Mouse (Mus musculus): ENCODE data around the gene Wdr95. TPM values are rescaled to one million over a fixed set of nuclear protein-coding genes. Genes with fewer than 3 reads are reported as not detected.
A peak's percentile ranks its signal among the peaks of the same experiment; 100 is the strongest.

Gene Wdr95
- polyA plus RNA-seq, 1 experiment from 2014 or later: 0.05 TPM

GRCm38 (mm10) chr5:149612165-149612518 lies 83.7 kb downstream of the Wdr95 start:
- ATAC-seq (replicated peaks; ENCODE audit: low FRiP score, low read depth): no peak
- H3K4me3 ChIP-seq (replicated peaks; ENCODE audit: low read depth, low read length): no peak overlapping the region
- H3K9ac ChIP-seq (ENCODE audit: low read depth, low read length): no peak overlapping the region
- DNase-seq (ENCODE audit: low spot score): no peak
- H3K9me3 ChIP-seq (replicated peaks; ENCODE audit: low read length): no peaks in the 10 kb centered on the region
- WGBS: 66% methylated on average over 3 of the region's 3 CpGs
- H3K27me3 ChIP-seq (ENCODE audit: insufficient read depth, low read length): no peaks in the 10 kb centered on the region
- peaks cover 6% of the 10 kb centered on the region; the same call in 1 of the 2 replicates for H3K36me3 ChIP-seq (ENCODE audit: insufficient read depth, low read length)
- no peak overlapping the region for H3K27ac ChIP-seq
- H3K4me2 ChIP-seq (ENCODE audit: low read length): no peak overlapping the region
- H3K4me1 ChIP-seq (replicated peaks; ENCODE audit: insufficient read depth, low read length): no peaks in the 10 kb centered on the region
- no peak for TF ChIP-seq CTCF (IDR thresholded peaks at IDR 0.05; ENCODE audit: low read depth)

- Histone ChIP-seq H3K4me3 (replicated peaks; ENCODE audit: low read depth, low read length) (no peak overlapping the region), H3K9me3 (replicated peaks; ENCODE audit: low read length) (no peaks in the 10 kb centered on the region), H3K36me3 (ENCODE audit: insufficient read depth, low read length) (peaks cover 7% of the 10 kb centered on the region), H3K4me1 (replicated peaks; ENCODE audit: insufficient read depth, low read length) (no peaks in the 10 kb centered on the region), H3K9ac (ENCODE audit: low read depth, low read length) (no peak overlapping the region), H3K4me2 (ENCODE audit: low read length) (no peak overlapping the region), H3K27me3 (ENCODE audit: insufficient read depth, low read length) (no peaks in the 10 kb centered on the region), H3K27ac (no peak overlapping the region)
- DNase-seq (ENCODE audit: low spot score) (no peak), ATAC-seq (replicated peaks; ENCODE audit: low FRiP score, low read depth) (no peak)
- 45% methylated on average over 10 of the region's 10 CpGs for WGBS
- no peak for TF ChIP-seq CTCF (IDR thresholded peaks at IDR 0.05; ENCODE audit: low read depth)
Observed at GRCm38 (mm10) chr5:149612740-149613139, 84.3 kb downstream of the Wdr95 start.

GRCm38 (mm10) chr5:149616138-149616537 lies 87.7 kb downstream of the Wdr95 start:
- WGBS: 82% methylated on average over 1 of the region's 1 CpGs
- DNase-seq (ENCODE audit: low spot score) (no peak), ATAC-seq (replicated peaks; ENCODE audit: low FRiP score, low read depth) (no peak)
- no peak for TF ChIP-seq CTCF (IDR thresholded peaks at IDR 0.05; ENCODE audit: low read depth)
- no peak overlapping the region for H3K9ac ChIP-seq (ENCODE audit: low read depth, low read length)
- no peak overlapping the region for H3K4me3 ChIP-seq (replicated peaks; ENCODE audit: low read depth, low read length)
- H3K4me2 ChIP-seq (ENCODE audit: low read length): no peak overlapping the region
- no peaks in the 10 kb centered on the region for H3K9me3 ChIP-seq (replicated peaks; ENCODE audit: low read length)
- H3K36me3 ChIP-seq (ENCODE audit: insufficient read depth, low read length): peaks cover 29% of the 10 kb centered on the region
- no peak overlapping the region for H3K27ac ChIP-seq
- no peaks in the 10 kb centered on the region for H3K27me3 ChIP-seq (ENCODE audit: insufficient read depth, low read length)
- no peaks in the 10 kb centered on the region for H3K4me1 ChIP-seq (replicated peaks; ENCODE audit: insufficient read depth, low read length)

- ATAC-seq (replicated peaks; ENCODE audit: low FRiP score, low read depth): peak; percentile 76; the same call in 1 of the 2 replicates
- H3K27me3 ChIP-seq (ENCODE audit: insufficient read depth, low read length): no peaks in the 10 kb centered on the region
- no peak overlapping the region for H3K27ac ChIP-seq
- WGBS: 82% methylated on average over 10 of the region's 10 CpGs
- no peak overlapping the region for H3K9ac ChIP-seq (ENCODE audit: low read depth, low read length)
- DNase-seq (ENCODE audit: low spot score): no peak
- H3K4me1 ChIP-seq (replicated peaks; ENCODE audit: insufficient read depth, low read length): no peaks in the 10 kb centered on the region
- TF ChIP-seq CTCF (IDR thresholded peaks at IDR 0.05; ENCODE audit: low read depth): no peak
- H3K4me2 ChIP-seq (ENCODE audit: low read length): no peak overlapping the region
- no peaks in the 10 kb centered on the region for H3K9me3 ChIP-seq (replicated peaks; ENCODE audit: low read length)
- peaks cover 29% of the 10 kb centered on the region for H3K36me3 ChIP-seq (ENCODE audit: insufficient read depth, low read length)
- H3K4me3 ChIP-seq (replicated peaks; ENCODE audit: low read depth, low read length): no peak overlapping the region
Observed at GRCm38 (mm10) chr5:149616817-149617216, 88.3 kb downstream of the Wdr95 start.

- no peak overlapping the region for H3K4me2 ChIP-seq (ENCODE audit: low read length)
- no peaks in the 10 kb centered on the region for H3K4me1 ChIP-seq (replicated peaks; ENCODE audit: insufficient read depth, low read length)
- H3K9me3 ChIP-seq (replicated peaks; ENCODE audit: low read length): no peaks in the 10 kb centered on the region
- no peak overlapping the region for H3K9ac ChIP-seq (ENCODE audit: low read depth, low read length)
- H3K36me3 ChIP-seq (ENCODE audit: insufficient read depth, low read length): peaks cover 31% of the 10 kb centered on the region
- no peak for DNase-seq (ENCODE audit: low spot score)
- no peaks in the 10 kb centered on the region for H3K27me3 ChIP-seq (ENCODE audit: insufficient read depth, low read length)
- WGBS: 93% methylated on average over 6 of the region's 6 CpGs
- no peak for TF ChIP-seq CTCF (IDR thresholded peaks at IDR 0.05; ENCODE audit: low read depth)
- no peak for ATAC-seq (replicated peaks; ENCODE audit: low FRiP score, low read depth)
- H3K27ac ChIP-seq: no peak overlapping the region
- H3K4me3 ChIP-seq (replicated peaks; ENCODE audit: low read depth, low read length): no peak overlapping the region
Observed at GRCm38 (mm10) chr5:149617776-149618425, 89.4 kb downstream of the Wdr95 start.

- H3K4me1 ChIP-seq (replicated peaks; ENCODE audit: insufficient read depth, low read length): no peaks in the 10 kb centered on the region
- WGBS: 57% methylated on average over 7 of the region's 7 CpGs
- H3K9ac ChIP-seq (ENCODE audit: low read depth, low read length): no peak overlapping the region
- H3K27me3 ChIP-seq (ENCODE audit: insufficient read depth, low read length): no peaks in the 10 kb centered on the region
- no peaks in the 10 kb centered on the region for H3K9me3 ChIP-seq (replicated peaks; ENCODE audit: low read length)
- DNase-seq (ENCODE audit: low spot score) (no peak), ATAC-seq (replicated peaks; ENCODE audit: low FRiP score, low read depth) (no peak)
- H3K27ac ChIP-seq: peak overlapping the region; percentile 69
- H3K4me2 ChIP-seq (ENCODE audit: low read length): no peak overlapping the region
- no peak for TF ChIP-seq CTCF (IDR thresholded peaks at IDR 0.05; ENCODE audit: low read depth)
- no peak overlapping the region for H3K4me3 ChIP-seq (replicated peaks; ENCODE audit: low read depth, low read length)
- H3K36me3 ChIP-seq (ENCODE audit: insufficient read depth, low read length): peaks cover 51% of the 10 kb centered on the region
Observed at GRCm38 (mm10) chr5:149622152-149622551, 93.7 kb downstream of the Wdr95 start.

- WGBS: 34% methylated on average over 6 of the region's 6 CpGs
- peak; percentile 46 for DNase-seq (ENCODE audit: low spot score)
Observed at GRCm38 (mm10) chr5:149622644-149623043, 94.2 kb downstream of the Wdr95 start.

More at GRCm38 (mm10) chr5:149622644-149623043, 94.2 kb downstream of the Wdr95 start:
- ATAC-seq (replicated peaks; ENCODE audit: low FRiP score, low read depth): no peak
- Histone ChIP-seq H3K9ac (ENCODE audit: low read depth, low read length) (no peak overlapping the region), H3K4me1 (replicated peaks; ENCODE audit: insufficient read depth, low read length) (no peaks in the 10 kb centered on the region), H3K36me3 (ENCODE audit: insufficient read depth, low read length) (peaks cover 55% of the 10 kb centered on the region), H3K27ac (peak overlapping the region; percentile 69), H3K9me3 (replicated peaks; ENCODE audit: low read length) (no peaks in the 10 kb centered on the region), H3K4me2 (ENCODE audit: low read length) (no peak overlapping the region), H3K4me3 (replicated peaks; ENCODE audit: low read depth, low read length) (no peak overlapping the region), H3K27me3 (ENCODE audit: insufficient read depth, low read length) (no peaks in the 10 kb centered on the region)
- TF ChIP-seq CTCF (IDR thresholded peaks at IDR 0.05; ENCODE audit: low read depth): no peak

Measured in kidney, postnatal 0 days (tissue).